Mouse (Mus musculus) heart, postnatal 4 days (tissue): ENCODE measurements around the gene Rbpj. TPM values are rescaled to one million over a fixed set of nuclear protein-coding genes. Genes with fewer than 3 reads are reported as not detected.
"Not testable (repeated sequence)": the region's sequence is repeated elsewhere in the genome, so short reads cannot be mapped to it uniquely, and the experiment has no call there.

Experiments
- DNase-seq: peaks from one replicate; pipeline ENCODE4 v3.0.0; 2021
- total RNA-seq, 2 experiments: library from RNA; stranded (reverse); gene quantifications; 2 replicates each; pipeline ENCODE4 v1.2.3; 2021

Rbpj gene
- total RNA-seq, 2 experiments from 2014 or later, result 36.7 to 42.4 TPM

- not testable (repeated sequence) for DNase-seq
These were observed 207.7 kb downstream of the Rbpj start for GRCm38 (mm10) chr5:53673493-53674150.

DNA sequence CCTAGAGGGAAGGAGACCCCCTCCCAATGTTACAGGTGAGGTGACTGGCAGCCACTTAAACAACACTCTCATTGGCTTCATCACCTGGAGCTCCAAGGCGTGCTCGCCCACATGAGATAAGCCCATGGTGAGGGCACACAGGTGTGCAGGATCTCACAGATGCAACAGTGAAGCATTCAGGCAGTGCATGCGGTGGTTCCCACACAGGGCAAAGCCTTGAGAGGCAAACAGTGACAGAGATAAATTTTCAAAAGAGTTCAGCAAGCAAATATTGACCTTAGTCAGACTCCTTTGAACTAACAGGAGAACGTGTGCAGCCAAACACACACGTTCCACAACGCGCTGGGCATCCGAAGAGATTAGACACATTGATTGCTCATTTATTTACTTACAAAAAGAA is 210.7 kb downstream of the Rbpj start:
- DNase-seq, result no peak

DNA sequence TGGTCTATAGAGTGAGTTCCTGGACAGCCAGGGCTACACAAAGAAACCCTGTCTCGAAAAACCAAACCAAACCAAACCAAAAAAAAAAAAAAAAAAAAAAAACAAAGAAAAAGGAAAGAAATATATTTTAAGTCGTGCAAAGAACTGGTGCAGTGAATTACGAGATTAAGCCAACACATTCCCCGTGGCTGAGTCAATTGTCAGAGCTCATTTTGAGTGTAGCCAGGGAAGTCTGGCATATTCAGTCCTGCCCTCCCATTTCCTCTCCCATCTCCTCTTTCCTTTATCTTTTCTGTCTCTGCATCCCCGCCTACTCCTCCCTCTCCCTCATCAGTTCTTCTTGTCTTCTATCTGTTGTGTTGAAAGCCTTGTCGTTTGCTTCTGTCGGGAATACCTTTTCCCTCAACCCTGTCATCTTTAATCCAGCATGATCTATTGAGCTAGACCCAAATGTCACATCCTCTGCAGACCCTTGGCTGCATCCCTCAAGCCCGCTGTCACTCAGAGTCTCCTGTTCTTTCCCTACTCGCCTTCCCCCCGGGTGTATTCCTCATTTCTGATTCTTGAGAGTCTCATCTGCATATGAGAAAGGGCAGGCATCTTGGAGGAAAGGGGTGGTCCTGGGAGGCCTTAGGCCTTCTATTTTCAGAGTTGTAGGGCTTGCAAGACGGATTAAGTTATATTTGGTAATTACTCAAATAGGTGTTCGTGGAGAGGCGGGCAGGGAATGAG is 212.2 kb downstream of the Rbpj start:
- DNase-seq, result no peak

DNA sequence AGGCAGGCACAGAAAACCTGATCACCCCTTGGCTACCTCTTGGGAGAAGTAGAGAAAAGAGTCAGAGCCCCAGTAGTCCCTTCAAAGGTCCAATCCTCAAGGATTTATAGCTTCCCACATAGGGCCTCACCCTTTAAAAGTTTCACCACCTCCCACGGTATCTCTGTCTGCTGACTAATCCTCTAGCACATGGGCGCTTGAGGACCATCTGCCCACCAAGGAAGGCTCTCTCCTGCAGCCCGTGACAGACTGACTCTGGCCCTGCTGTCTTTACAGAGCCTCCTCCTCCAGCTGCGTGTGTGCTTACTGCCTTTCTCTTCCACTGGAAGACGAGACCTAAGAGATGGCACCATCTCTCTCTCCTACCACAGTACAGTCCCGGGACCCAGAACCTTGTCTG is 213.7 kb downstream of the Rbpj start:
- DNase-seq, result no peak

DNA sequence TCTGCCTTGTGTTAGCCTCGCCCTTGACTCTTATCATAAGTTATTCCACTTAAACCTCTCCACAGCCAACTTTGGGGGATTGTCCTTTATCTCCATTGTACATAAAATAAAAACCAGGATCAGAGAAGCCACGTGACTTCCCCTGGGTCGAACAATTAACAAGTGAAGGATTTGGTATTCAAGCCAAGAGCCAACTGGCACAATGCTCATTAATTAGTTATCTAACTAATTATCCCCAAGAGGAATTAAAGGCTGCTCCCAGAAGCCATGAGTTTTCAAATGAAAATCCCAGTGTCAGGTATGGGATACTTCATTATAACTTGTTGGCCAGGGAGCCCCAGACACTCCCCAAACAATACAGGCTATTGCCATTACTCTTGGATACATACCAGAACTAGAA is 218.0 kb downstream of the Rbpj start:
- no peak for DNase-seq

- no peak for DNase-seq
These were observed 218.5 kb downstream of the Rbpj start for GRCm38 (mm10) chr5:53684417-53684816.

DNA sequence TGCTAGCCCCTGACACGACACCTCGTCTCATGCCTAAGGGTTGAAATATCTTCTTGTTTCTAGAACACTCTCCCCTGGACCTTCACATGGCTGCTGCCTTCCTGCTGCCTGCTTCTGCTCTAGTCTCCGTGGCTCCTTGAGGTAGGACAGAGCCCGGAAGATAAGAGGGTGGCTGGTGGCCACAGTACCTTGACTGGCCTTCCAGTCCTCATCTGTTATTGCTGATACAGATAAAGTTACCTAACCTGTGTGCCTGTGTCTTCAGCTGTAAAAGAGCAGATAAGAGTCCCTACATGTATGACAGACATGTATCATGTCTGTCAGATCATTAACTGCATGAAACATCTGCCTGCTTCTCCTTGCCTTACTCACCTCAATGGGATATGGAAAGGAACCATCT is 219.7 kb downstream of the Rbpj start:
- DNase-seq, result no peak

GRCm38 (mm10) chr5:53686379-53686778 is 220.4 kb downstream of the Rbpj start:
- no peak for DNase-seq

DNA sequence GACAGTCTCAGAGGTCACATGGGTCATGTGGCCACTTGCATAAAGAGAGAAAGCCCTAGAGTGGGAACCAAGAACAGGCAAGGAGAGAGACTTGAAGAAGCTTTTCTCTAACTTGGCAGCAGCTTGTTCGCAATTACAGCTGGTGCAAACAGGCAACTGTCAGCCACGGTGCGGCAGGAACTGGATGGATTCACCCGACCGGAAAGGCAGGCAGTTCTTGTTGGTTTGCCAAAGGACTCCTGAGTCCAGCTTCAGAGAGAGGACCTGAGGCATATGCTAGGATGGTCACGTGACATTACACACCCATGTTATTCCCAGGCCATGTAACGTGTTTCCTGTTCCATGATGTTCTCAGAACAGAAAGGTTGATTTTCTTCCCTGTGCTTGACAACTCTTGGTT is 222.4 kb downstream of the Rbpj start:
- no peak for DNase-seq

GRCm38 (mm10) chr5:53691577-53691976 is 225.6 kb downstream of the Rbpj start:
- no peak for DNase-seq

DNA sequence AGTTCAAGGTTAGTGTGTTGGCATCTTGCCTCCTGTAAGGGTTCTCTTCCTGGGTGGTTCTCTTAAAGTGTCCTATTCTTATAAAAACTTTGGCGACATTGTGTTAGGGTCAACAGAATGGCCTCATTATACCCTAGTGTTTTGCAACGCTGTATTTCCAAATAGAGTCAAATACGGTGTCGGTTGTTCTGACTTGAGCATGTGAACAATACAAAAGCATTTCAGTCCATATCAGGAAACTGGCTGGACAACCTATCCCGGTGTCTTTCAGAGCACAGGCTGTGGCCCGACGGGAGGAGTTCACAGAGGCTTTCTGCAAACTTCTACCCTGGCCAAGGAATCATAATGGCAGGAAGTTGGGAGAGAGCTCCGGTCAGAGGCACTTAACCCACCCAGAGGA is 226.1 kb downstream of the Rbpj start:
- no peak for DNase-seq

- no peak for DNase-seq
These were observed 226.7 kb downstream of the Rbpj start for GRCm38 (mm10) chr5:53692662-53693061.

GRCm38 (mm10) chr5:53696701-53697100 is 230.7 kb downstream of the Rbpj start:
- DNase-seq, result no peak

DNA sequence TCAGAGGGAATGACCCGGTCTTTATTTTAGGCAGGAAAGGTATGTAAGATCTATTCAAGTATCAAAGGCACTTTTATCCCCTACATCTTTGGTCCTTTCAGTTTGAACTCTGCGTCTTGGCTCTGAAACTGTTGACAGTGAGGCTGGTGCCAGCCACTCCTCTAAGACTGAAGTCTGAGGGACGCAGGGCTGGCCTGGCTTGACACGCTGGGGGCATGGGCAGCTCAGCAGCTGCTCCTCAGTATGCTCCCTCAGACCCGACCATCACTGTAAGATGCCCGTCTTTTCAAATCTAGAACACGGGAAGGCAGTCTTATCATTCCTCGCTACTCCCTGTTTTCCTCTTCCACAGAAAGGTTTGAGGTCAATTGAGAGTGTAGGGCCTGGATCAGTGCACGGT is 231.8 kb downstream of the Rbpj start:
- no peak for DNase-seq

DNA sequence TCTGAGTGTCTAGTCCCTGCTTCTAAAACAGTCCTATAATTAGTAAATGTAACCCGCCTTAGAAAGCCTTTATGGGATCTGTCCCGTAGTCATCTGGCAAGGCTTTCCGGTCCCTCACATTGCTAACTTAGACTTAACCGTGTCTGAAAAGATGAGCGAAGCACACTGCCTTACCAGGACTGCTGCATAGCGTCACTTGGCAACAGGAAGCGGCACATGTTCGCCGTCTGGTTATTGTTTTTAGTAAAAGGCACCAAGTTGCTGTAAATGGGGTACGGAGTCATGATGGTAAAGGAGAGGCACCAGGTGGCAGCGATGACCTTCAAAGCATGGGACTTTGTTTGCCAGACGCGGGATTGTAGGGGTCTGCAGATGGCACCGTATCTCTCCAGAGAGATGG is 236.7 kb downstream of the Rbpj start:
- DNase-seq, result no peak

Other genes with a start within 250 kb of the Rbpj start
- 100 to 1,000 TPM in 1 of 2 experiments, 10 to 100 TPM in 1; 92.9 to 102 TPM for gene Smim20, start 199.1 kb upstream of the Rbpj start, total RNA-seq
- under 1 TPM in 1 of 2 experiments, not detected in 1; 0.11 TPM for gene Cckar, start 241.6 kb downstream of the Rbpj start, total RNA-seq